Mouse (Mus musculus) heart, postnatal 25 days (tissue): Measurements from ENCODE around the gene Ovol3. TPM values are rescaled to one million over a fixed set of nuclear protein-coding genes. Genes with fewer than 3 reads are reported as not detected.
A peak's percentile ranks its signal among the peaks of the same experiment; 100 is the strongest.
"Not testable (repeated sequence)": the region's sequence is repeated elsewhere in the genome, so short reads cannot be mapped to it uniquely, and the experiment has no call there.

Source experiments
- DNase-seq: peaks from one replicate; pipeline ENCODE4 v3.0.0; 2022; ENCODE audit warnings: low spot score
- intact Hi-C: fragments of 180-260 bp; cut with DNase I; formaldehyde crosslinking; loops from one replicate; pipeline ENCODE4 v1.15.1; 2025
- total RNA-seq, 2 experiments: library from RNA; stranded (reverse); gene quantifications; 2 replicates each; pipeline ENCODE4 v1.2.3; 2021

The Ovol3 gene
- total RNA-seq, 2 experiments from 2014 or later: not detected

DNA sequence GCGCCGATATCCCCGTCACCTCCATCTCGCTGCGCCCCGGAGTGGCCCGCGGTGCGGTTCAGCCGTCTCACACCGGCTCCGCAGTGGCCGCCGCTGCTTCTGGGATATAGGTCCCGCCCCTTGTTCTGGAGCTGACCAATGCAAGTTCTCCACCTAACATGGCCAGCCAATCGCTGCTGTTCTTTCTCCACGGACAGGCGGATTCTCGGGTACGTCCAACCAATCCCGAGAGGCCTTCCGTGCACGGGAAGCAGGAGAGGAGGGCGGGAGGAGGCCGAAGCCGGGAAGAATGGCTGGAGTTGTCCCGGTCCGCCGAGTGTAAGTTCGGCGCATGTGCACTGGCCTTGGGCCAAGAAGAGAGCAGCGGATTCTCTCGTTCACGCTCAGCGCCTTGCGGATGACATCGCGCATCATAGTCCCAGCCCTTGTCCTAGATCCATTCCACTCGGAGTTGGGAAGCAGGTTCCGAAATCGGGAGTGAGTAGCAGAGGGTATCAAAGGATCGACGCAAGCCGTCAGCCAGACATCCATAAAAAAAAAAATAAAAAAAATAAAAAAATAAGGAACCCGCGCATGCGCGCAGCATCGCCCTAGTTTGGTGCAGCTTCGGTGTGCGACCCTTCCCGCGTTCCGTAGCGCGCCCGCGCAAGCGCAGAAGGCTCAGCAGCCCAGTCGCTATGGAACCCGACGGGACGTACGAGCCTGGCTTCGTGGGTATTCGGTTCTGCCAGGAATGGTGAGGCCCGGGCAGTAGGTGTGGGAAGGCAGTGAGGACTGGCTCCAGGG lies 3.7 kb downstream of the Ovol3 start, which contains the start of the genes Polr2i and Tbcb:
Gene Polr2i (plus strand): TSS at position 280 of the 786 bp plus-strand sequence.
Gene Tbcb (minus strand): TSS at position 604 of the 786 bp plus-strand sequence.
- peak; percentile 99 for DNase-seq
- intact Hi-C loops: no loop called here

DNA sequence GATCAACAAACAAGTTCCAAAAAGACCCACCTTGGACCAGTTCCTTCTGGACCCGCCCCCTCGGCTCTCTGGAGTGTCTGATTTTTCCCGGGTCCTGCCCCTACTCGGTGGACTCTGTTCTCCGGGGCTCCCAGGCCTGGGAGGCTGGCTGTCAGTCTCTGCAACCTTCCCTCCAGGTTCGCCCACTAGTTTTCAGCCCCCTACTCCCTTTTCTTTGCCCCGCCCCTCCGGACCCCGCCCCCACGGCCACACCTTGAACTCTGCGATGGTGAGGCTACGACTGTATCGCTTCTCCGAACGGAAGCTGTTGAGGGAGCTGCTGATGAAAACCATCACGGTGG lies 4.2 kb downstream of the Ovol3 start:
- intact Hi-C loops: no loop called here
- no peak for DNase-seq

DNA sequence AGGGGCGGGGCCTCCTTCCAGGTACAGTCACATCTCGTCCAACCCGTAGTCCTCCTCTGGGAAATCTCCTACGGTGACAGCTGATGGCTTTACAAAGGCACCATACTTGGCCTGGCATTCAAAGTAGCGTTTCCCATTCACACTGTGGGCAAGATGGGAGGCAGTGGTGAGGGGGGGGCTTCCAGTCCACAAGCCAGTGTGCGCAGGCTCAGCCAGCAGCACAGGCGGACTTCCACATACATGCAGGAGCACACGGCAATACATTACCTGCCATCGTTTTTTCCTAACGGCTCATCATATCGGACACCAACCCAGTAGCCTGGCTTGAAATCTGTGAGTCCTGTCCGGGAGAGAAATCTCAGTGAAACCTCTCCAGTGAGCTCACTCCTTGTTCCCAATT lies 11.3 kb downstream of the Ovol3 start:
- DNase-seq: no peak
- intact Hi-C loops: no loop called here

DNA sequence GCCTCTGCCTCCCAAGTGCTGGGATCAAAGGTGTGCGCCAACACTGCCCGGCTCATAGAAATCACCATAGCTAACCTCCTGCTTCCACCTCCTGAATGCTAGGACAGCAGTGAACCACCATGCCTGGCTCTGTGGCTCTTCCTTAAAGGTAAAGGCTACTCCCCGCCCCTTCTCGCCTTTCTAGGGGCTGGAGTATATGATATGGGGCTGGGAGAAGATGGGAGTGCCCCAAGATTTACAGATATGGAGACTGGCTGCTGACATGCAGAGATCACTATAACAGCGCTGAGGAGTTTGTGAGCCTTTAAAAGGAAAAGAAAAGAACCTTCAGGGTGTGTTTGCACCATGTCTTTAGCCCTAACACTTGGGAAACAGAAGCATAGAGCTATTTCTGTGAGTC lies 13.3 kb downstream of the Ovol3 start:
- no peak for DNase-seq
- intact Hi-C loops: no loop called here

DNA sequence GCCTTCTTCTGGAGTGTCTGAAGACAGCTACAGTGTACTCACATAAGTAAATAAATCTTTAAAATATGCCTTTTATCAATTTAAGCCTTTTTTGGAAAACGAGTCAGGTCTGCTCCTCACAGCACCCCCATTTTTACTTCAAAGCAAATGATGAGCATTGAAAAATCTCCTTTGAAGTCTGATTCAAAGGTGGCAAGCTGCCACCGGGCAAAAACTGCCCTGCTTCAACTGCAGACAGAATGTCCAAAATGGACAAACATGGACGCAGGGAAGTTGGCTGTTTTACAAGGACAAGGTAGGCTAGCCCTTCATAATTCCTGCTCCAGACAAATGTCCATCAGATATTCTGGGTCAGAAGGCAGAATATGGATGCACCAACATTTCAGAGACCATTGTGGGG lies 14.1 kb downstream of the Ovol3 start:
- no peak for DNase-seq
- intact Hi-C loops: no loop called here

DNA sequence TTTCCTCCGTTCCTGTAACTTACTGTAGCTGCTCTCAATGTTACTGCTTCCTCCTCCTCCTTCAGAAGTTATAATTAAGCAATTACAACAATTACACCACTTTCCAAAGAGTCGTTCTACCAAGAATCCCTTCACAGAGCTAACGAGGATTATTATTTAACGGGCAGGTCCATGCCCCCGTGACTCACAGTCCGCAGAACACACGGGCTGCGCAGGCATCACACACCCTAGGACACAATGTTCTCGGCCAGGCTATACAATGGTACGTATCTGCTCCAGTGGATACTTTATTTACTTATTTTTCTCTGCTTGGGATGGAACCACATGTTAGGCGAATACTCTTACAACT lies 15.5 kb downstream of the Ovol3 start:
- no peak for DNase-seq
- intact Hi-C loops: no loop called here

DNA sequence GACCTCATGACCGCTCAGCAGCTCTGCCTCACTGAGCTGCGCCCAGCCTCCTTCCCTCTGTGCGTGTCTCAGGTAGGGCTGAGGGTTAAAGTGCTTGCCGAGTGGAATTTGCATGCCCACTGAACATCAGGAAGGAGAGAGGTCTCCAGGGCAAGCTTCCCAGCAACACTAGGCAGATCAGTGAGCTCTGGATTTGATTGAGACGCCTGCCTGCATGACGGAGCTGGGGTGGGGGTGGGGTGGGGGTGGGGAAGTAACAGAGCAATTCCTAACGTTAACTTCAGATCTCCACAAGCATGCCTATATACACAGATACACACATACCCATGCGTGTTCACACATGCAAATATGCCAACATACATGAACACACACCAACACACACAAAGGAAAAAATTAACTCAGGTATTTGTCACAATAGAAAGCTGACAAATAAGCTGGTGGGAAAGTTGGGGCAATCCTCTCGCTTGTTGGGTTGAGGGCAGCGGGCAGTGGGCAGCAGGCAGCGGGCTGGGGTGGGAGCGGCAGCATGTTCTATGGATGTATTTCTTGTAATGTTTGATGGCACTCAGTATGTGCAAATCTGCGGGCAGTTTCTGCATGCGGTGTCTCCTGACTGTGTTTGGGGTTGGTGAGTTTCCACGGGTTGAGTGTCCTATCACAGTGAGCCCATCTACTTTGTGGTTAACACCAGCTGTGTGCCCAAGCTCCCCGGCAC lies 16.1 kb downstream of the Ovol3 start:
- intact Hi-C loops: loop anchor here (5.0 kb wide), 1 partner anchor 37 kb away; the partner anchor contains the start of gene Cox7a1
- DNase-seq: no peak

DNA sequence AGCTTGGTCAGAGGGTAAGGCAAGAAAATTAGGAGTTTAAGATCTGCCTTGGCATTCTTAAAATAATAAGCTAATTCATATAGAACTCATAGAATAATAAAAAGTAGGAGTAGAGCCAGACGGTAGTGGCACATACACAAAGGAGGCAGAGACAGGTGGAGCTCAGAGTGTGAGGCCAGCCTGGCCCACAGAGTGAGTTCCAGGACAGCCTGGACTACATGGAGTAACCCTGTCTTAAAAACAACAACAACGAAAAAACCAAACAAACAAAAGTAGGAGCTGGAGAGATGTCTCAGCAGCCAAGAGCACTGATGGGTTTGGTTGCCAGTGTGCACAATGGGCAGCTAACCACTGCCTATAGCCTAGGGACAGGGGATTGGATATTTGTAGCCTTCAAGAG lies 18.2 kb downstream of the Ovol3 start:
- no peak for DNase-seq
- intact Hi-C loops: loop anchor here (5.0 kb wide), 1 partner anchor 35 kb away; the partner anchor contains the start of gene Cox7a1

DNA sequence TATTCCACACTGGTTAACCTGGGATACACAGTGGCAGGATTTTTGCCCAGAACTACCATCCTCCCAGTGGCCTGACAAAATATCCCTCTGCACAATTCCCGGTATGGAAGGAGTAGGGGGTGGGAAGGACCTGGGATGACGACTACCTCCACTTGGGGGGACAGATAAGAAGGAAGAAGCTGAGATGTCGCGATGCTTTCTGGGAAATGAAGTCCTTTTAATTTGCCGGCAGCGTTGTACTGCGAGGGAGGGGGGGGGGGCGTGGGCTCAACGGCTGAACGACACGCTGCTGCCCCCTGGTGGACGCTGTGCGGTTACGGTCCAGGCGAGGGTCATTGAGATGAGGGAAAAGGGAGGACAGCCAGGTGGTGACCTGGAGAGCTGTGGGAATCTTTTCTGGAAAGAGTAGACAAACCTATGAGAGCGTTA lies 18.8 kb downstream of the Ovol3 start:
- intact Hi-C loops: loop anchor here (5.0 kb wide), 1 partner anchor 34 kb away; the partner anchor contains the start of gene Cox7a1

DNA sequence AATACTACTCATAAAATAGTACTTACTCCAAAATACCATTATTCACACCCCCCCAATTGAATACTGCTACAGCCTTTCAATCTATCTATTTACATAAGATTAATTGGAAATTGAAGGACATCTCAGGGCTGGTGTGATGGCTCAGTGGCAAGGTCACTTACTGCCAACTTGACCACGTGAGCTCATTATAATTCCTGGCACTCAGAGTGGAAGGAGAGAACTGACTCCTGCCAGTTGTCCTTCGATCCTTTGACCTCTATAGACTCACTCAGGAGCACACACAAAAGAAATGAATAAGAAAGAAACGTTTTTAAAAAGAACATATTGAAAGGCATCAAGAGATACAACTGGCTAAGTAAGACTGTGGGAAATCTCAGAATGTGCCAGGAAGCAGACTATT lies 19.6 kb downstream of the Ovol3 start:
- intact Hi-C loops: loop anchor here (5.0 kb wide), 1 partner anchor 34 kb away; the partner anchor contains the start of gene Cox7a1
- no peak for DNase-seq

More for the DNA sequence above, 18.8 kb downstream of the Ovol3 start:
- DNase-seq: no peak

DNA sequence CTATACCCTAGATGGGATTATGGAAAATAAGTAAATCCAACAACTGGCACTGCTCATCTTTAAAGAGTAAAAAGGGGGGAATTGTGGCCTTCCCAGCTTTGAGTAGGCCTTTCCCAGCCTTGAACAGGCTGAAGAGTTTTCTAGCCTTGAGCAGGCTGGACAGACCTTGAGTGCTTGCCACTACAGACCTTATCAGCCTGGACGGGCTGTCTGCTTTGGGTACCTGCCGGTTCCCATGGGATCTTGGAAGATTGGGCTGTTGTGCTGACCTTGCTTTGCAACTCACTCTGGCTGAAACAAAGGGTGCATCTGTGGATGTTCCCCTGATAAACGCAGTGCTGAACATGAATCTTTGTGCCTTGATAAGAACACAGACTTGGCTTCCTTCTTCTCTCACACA lies 21.6 kb downstream of the Ovol3 start:
- intact Hi-C loops: no loop called here
- DNase-seq: no peak

DNA sequence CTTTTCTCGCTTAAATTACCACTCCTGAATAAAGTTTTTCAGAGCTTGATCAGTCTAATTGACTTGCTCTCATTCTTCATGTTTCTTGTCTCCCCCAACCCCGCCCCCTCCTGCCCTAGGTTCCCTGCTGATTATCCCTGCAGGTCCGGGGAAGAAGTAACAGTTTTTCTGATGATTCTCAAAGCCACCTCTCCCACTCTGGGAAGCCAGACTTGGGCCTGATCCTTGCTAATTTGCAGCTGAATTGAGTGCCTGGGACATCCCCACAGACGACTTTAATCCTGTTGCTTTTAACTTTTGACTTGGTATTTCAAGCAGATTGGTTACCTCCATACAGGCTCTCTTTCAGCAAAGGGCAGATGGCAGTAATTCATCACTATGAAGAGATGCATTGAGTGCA lies 24.5 kb downstream of the Ovol3 start:
- intact Hi-C loops: no loop called here
- DNase-seq: no peak

DNA sequence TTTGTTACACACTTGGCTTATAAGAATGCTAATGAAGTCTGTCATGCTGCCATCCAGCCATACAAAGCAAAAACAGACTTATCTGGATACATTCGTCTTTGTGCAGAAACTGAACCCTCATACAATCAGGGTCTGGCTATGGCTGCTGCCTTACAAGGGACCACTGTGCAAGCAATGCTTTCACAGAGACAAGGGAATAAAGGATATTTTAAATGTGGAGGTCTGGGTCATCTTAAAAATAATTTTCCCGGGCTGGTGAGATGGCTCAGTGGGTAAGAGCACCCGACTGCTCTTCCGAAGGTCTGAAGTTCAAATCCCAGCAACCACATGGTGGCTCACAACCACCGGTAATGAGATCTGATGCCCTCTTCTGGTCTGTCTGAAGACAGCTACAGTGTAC lies 29.2 kb downstream of the Ovol3 start:
- intact Hi-C loops: not testable (repeated sequence)

DNA sequence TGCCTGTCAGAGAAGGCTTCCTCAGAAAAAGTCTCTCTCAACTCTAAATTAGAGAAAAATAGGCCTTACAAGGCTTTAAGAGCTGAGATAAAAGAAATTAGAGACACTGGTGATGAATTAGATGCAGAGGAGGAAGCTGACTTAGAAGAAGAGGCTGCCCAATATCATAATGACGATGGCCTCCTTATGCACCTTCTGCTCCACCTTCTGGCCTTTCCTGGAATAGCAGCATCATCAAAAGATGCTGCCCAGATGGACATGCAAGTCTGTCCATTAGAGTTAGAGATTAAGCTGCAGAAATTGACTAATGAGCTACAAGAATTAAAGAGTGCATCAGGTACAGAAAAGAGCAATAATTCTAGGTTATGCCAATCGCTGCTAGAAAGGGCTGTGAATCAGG lies 30.1 kb downstream of the Ovol3 start:
- intact Hi-C loops: loop anchor here (1.0 kb wide), 1 partner anchor 24 kb away; no protein-coding TSS in a partner anchor
- no peak for DNase-seq

More for the DNA sequence above, 29.2 kb downstream of the Ovol3 start:
- DNase-seq: not testable (repeated sequence)

DNA sequence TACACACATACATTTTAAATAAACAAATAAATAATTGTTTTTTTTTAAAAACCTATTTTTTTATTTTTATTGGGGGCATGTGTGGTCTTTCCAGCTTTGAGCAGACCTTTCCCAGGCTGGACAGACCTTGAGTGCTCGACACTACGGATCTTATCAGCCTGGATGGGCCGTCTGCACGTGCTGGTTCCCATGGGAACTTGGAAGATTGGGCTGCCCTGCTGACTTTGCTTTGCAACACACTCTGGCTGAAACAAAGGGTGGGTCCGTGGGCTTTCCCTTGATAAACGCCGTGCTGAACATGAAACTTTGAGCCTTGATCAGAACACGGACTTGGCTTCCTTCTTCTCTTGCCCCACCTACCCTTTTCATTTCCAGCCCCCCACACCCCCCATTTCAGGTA lies 31.1 kb downstream of the Ovol3 start:
- intact Hi-C loops: loop anchor here (5.0 kb wide), 1 partner anchor 192 kb away; no protein-coding TSS in a partner anchor

DNA sequence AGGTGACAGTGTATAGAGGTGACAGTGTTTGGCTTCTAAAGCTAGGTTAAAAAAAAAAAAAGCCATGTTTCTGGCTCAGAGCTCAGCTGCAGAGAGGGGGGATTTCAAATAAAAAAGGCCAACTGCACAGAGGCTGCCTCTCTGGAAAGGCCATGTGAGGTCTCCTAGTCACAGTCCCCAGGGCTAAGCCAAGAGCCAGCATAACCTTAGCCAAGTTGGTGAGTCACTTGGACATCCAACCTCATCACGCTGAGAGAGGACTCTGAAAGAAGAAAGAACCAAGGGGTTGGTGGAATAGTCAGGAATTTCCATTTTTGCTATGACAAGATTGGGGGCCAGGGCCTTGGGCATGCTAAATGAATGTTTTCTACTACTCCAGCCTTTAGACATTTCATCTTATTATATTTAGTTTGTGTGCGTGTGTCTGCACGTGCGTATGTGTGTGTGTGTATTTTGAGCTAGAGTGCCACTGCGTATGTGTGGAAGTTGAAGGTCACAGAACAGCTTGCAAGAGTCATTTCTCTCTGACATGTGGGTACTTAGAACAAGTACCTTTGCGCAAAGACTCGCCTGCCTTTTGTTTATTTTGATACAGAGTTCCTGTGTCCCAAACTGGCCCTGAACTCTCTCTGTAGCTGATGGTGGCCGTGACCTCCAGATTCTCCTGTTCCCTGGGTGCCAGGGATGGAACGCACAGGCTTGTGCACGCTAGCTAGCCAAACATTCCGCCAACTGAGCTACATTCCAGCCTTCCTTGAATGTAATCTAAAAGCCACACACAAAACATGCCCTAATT lies 32.4 kb downstream of the Ovol3 start:
- intact Hi-C loops: loop anchor here (5.0 kb wide), 1 partner anchor 191 kb away; no protein-coding TSS in a partner anchor
- peak; percentile 66 for DNase-seq

More for the DNA sequence above, 31.1 kb downstream of the Ovol3 start:
- no peak for DNase-seq

DNA sequence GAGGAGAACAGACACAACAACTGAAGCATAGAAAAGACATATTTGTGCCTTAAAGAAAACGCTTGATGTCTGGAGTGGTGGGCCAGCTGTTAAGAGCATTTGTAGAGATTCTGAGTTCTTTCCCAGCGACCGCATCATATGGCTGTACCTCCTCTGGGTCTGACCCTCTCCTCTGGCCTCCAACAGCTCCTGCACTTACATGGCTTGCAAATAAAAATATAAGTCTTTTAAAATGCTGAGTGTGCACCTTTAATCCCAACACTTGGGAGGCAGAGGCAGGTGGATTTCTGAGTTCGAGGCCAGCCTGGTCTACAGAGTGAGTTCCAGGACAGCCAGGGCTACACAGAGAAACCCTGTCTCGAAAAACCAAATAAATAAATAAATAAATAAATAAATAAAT lies 34.9 kb downstream of the Ovol3 start:
- DNase-seq: not testable (repeated sequence)
- intact Hi-C loops: loop anchor here (5.0 kb wide), 1 partner anchor 188 kb away; no protein-coding TSS in a partner anchor

DNA sequence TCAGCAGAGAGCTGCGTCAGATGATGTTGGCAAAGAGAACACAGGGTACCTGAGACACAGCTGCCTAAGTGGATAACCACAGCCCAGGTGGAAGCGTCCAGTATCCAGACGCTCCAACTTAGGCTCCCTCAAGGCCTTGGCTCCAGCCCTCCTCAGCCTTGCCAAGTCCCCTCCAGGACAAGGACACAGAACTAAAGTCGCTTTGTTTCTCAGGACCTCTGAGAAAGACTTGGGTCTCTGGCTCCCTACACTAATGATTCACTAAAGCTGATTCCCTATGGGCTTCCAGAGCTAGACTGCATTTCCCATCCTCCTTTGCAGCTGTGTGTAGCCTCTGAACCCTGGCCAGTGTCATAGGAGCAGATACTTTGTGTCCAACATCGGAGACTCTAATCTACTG lies 35.3 kb downstream of the Ovol3 start:
- intact Hi-C loops: loop anchor here (5.0 kb wide), 1 partner anchor 188 kb away; no protein-coding TSS in a partner anchor
- no peak for DNase-seq

DNA sequence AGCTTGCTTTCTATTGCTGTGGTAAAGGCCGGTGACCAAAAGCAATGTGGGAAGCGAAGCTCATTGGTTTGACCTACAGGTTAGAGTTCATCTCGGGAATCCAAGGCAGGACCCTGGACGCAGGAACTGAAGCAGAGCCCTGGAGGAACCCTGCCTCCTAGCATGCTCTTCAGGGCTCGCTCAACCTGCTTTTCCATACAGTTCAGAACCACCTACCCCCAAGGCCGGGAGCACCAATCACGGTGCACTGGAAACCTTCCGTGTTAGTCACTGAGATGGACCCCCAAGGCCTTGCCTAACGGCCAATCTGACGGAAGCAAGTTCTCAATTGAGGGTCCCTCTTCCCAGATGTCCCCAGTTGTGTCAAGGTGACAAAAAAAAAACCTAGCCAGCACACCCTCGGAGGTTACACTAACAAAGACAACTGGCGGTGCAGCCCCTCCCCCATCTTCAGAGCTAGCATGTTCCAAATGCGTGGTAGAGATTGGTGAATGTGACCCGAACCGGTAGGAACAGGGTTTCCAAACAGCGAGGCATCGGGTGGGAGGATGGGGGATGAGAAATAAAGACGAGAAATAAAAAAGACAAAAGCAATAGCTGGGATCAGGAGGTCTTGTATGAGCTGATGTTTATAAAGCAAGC lies 35.9 kb downstream of the Ovol3 start:
- DNase-seq: no peak
- intact Hi-C loops: loop anchor here (5.0 kb wide), 1 partner anchor 187 kb away; no protein-coding TSS in a partner anchor
